Mouse (Mus musculus) cortical plate, adult 2 months (tissue): ENCODE measurements around the gene Cdk5rap2.

Source experiments
- CTCF ChIP-seq: fragments of 200-500 bp; IDR thresholded peaks from 2 replicates; pipeline ENCODE4 v1.5.1; 2011; ENCODE audit warnings: mild to moderate bottlenecking, control low read depth, low read length; ENCODE audit not compliant: insufficient read depth; ENCODE audit errors: extremely low read depth
- POLR2A ChIP-seq: fragments of 200-500 bp; IDR thresholded peaks from 2 replicates; pipeline ENCODE4 v1.6.1; 2011; ENCODE audit warnings: mild to moderate bottlenecking, low read length, control low read depth; ENCODE audit not compliant: insufficient read depth; ENCODE audit errors: extremely low read depth

DNA sequence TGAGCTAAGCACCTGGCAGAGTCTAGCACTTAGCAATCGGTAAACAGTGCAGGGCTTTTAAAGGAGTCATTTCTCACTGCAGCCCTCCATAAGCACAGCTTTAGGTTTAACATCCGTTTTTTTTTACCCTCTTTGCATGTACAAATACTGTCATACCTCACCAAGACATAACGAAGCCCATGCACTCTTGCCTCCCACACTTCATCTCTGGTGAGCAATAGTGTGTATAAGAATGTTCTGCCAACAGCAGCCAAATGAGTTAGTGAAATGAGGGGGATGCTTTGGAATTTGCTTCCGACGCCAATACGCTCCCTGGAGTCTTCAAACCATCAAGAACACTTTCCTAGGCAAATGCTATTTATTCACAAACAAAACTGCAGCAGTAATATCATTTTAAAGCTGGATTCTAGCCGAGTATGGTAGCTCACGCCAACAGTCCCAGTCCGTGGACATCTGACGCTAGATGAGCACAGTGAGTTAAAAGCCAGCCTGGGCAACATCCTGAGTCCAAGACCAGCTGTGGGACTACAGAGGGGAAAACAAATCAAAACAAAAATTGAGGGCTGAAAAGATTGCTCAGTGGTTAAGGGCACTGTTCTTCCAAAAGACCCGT lies 18.4 kb downstream of the Cdk5rap2 start:
- TF ChIP-seq CTCF (no peak), POLR2A (no peak)
